Mouse (Mus musculus) right cerebral cortex, adult 18-20 months (tissue): ENCODE results near the gene Elavl4.
A peak's percentile ranks its signal among the peaks of the same experiment; 100 is the strongest.

Experiments used
- DNase-seq: peaks from one replicate; pipeline ENCODE4 v3.0.0; 2022; ENCODE audit warnings: mixed read lengths

The Elavl4 gene

DNA sequence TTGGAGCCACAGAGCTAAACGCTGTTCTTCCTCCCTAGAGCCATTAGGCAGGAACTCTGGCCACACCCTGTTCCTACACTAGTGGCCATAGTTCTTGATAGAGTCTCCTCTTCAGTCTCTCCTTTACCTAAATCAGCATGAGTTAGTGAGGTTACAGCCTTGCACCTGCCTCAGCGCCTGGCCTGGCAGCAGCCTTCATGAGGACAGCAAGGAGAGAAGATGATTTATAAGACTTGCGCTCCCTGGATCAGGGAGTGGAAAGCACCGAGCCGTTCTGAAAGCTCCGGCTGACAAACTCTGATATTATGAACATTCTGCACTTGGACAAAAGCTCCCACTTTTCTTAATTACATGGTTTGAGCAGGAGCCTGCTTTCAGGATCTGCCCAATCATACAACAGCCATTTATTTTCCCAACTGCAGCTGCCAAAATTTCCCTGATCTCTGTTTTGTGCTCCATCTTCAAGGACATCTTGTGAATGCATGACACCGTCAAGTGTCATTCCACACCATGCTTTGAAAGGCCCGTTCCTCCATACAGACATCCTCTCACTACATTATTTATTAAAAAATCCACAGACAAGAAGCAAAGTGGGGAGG is 87.3 kb downstream of the Elavl4 start:
- DNase-seq = no peak

DNA sequence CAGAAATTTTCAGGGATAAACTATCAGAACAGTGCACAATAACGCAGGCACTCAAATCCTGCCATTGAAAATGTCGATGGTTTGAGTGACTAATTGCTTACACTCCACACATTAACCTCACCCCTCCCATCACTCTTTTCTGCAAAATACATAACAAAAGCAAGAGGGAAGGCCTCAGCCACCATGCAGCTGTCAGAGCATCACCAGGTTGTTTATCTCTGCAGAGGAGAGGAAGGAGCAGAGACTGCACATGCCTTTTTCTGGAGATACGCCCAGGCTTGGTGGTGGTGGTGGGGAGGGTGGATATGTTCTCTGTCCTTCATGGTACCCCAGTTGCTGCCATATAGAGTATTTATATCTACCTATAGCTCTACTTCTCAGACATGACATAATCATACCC is 94.3 kb downstream of the Elavl4 start:
- no peak for DNase-seq

GRCm38 (mm10) chr4:110255617-110256016 is 96.1 kb downstream of the Elavl4 start:
- no peak for DNase-seq

- DNase-seq = no peak
These were observed 101.7 kb downstream of the Elavl4 start for GRCm38 (mm10) chr4:110250055-110250454.

DNA sequence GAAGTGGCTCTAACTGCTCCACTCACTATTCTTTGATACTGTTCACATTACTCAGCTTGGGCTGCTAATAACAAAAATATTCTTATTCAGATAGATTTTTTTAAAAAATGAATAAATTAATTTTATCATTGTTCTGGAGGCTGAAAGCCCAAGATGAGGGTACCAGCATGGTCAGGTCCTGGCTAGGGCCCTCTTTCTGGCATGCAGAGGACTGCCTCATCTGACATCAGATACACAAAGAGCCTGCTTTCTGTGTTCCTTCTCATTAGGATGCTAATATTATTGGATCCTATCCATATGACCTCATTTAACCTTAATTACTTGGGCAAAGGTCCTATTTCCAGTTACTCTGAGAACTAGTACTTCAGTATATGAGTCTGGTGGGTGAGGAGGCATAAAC is 108.8 kb downstream of the Elavl4 start:
- no peak for DNase-seq

DNA sequence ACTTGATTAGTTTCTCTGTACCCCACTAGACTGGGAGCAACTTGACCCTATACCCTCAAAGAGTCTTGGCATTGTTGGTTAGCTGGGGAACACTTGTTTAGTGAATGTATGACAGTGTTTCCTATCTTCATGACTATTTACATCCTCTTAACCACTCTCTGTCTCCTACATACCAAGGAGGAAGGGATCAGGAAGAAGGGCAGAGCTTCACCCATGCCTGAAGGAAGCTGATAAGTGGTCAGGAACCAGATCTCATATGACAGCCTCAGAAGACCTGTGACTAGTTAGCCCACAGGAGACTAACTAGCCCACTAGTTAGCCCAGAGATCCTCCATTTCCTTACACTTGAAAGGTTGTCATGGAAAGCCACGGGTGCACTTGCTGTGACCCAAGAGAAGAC is 117.2 kb downstream of the Elavl4 start:
- DNase-seq = no peak

DNA sequence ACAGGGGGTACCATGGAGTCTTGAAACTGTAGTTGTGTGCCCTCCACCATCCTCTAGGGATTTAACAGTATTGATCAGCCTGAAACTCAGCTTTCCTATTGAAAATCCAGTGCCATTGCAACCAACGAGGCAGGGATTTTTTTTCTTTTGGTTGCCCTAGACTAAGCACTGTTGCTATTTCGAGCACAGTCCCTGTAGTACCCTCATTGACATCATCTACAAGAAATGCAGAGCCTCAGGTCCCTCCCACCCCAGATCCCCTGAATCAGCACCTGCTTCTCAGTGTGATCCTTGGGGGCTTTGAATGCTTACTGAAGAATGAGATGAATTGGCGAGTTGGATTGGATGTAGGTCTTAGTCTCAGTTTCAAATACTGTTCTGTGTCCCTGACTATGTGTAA is 119.4 kb downstream of the Elavl4 start:
- DNase-seq = no peak

- DNase-seq = no peak
These were observed 119.9 kb downstream of the Elavl4 start for GRCm38 (mm10) chr4:110231799-110232198.

DNA sequence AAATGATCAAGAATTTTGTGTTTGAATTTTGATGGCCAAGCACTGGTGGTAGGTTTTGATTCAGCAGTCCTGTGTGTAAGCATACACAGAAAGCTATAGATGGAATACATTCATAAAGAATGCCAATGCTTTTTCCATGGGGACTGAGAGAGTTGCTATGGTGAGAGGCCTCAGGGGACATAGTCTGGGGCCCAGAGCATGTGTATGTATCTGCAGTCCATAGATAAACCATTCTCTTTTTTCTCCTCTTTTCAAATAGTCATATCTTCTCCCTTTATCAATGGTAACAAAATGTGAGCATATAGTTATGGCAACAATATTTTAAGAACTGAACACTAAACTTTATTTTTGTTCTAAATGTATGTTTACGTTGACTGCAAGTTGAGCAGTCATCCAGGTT is 122.1 kb downstream of the Elavl4 start:
- no peak for DNase-seq

DNA sequence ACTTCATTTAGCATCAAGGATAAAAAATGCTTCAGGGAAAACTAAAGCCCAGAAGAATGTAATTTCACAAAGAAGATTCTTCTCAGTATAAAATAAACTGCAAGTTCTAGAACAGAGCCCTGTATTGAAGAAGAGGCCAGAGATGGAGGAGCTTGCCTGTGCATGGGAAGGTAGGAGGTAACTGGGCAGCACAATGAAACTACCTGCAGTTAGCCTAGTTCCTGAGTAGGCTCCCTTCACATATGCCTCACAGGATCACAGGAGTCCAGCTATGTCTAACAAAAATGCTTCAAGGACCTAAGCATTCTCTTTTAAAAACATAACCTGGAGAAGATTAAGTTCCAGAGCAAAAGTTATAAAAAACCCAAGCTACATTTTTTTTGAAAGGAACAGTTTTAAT is 122.5 kb downstream of the Elavl4 start:
- DNase-seq = no peak

DNA sequence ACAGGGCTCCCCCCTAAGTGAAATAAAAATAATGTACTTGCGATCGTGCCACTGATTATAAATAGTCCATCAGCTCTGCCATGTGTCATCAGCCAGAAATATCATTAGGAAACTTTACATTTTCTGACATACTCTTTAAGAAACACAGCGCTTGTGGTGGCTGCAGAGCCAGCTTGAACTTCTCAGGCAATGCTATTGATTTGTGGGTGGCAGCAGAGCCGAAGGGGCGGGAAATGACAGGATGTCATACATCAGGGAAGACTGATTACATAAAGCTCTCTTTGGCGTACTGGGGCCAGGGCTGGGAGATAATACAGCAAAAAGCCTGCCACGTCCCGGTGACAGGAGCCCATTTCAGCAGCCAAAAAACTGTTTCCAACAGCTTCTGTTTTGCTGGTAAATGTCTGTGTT is 124.1 kb downstream of the Elavl4 start:
- peak; percentile 56 for DNase-seq

- DNase-seq = no peak
These were observed 126.2 kb downstream of the Elavl4 start for GRCm38 (mm10) chr4:110225492-110225891.

DNA sequence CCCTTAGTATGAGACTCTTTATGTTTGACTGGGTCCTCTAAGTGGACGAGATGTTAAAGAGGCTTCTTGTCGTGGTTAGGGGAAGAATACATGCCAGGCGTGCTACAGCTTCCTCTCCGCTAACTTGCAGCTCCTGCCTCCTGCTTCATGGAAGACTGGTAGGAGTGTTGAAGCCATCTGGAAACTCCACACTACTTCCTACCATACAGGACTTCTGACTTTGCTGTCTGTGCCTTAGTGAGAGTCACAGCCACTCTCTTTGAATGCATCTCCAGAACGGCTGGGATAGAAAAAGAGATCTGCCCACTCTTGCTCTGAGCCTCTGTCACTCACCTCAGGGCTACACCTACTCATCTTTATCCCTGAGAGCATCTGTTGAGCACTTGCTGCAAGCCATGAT is 132.9 kb downstream of the Elavl4 start:
- peak; percentile 70 for DNase-seq

GRCm38 (mm10) chr4:110217553-110217952 is 134.2 kb downstream of the Elavl4 start:
- no peak for DNase-seq

DNA sequence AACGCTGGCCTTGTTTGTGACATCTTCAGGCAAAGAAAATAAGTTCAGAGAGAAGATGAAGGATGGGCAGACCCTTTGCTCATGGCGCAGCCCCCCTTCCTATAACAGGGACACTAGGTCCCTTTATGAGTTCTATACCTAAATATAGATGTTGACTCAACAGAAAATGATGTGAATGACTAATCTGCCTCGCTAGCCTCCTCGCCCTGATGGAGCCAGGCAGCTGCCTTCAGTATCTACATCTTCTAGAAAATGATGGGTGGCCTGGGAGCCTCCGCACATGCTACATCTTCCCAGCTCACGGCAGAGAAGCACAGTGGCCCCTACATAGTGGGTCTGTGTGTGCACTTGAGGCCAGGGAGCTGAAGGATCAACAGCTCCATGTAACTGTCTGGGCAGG is 137.2 kb downstream of the Elavl4 start:
- DNase-seq = peak; percentile 41

GRCm38 (mm10) chr4:110213666-110214065 is 138.0 kb downstream of the Elavl4 start:
- DNase-seq = no peak

DNA sequence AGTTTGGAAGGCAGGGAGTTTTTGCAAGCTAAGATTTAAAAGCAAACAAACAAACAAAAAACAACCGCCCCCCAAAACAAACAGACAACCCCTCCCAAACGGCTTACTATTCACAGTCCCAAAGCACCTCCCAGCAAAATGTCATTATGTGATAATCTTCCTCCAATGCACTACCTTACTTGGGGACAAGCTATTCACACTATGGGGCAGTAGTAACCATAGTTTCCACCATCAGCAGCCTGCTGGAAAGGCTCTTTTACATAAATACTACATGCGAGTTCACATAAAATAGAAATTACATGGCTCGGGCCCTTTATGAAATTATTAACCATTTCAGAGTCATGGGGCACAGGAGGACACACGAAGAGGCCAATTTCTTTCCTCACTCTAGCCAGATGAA is 141.5 kb downstream of the Elavl4 start:
- DNase-seq = no peak

DNA sequence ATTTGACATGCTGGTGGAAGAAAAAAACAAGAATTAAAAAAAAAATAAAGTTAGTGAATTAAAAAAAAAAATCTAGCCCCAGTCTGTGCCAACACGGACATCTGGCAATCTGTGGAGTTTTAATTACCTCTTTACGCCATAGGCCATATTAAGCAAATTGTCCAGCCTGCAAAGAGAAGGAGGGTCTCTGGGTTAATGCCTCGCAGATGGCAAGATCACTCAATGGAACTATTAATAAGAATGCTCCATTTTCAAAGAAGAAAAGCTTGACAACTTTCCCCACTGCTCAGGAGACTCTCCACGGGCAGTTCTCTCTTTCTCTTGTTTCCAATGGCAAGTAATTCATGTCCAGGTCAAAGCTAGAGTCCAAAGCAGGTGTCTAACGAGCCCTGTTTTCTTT is 142.1 kb downstream of the Elavl4 start:
- DNase-seq = no peak

DNA sequence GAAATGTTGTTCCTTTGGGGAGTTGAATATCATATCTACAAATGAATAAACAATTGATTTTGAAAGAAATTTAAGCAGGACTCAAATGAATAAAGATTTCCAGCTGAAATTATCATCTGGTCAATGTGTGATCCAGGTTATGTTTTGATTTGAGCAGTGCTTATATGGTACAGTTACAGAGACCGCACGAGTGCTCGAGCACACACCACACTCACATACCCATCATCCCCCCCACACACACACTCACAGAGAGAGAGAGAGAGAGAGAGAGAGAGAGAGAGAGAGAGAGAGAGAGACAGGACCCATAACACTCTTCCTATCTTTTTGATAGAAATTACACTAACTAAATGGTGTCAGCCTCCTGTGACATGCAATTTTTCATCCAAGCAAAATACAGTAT is 150.0 kb downstream of the Elavl4 start:
- DNase-seq = no peak

GRCm38 (mm10) chr4:110199897-110200296 is 151.8 kb downstream of the Elavl4 start:
- peak; percentile 39 for DNase-seq

GRCm38 (mm10) chr4:110198600-110198999 is 153.1 kb downstream of the Elavl4 start:
- no peak for DNase-seq

DNA sequence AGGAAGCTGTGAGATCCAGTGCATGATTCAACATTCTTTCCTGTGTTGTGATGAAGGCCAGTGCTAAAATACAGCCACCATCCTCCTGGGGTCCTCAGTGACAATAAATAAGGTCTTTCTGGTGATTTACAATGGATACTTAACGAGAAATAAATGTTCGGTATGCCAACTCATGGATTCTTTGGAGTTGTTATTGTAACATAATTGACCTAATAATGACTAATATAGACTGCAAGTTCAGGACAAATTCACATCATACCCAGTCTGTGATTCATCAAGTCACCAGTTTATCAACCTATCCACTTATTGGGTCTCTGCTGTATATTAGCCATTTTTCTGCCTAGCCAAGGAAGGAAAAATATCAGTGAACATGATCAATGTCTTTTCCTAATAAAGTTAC is 174.4 kb downstream of the Elavl4 start:
- no peak for DNase-seq

- DNase-seq = no peak
These were observed 179.7 kb downstream of the Elavl4 start for GRCm38 (mm10) chr4:110172028-110172427.

GRCm38 (mm10) chr4:110165217-110165616 is 186.5 kb downstream of the Elavl4 start:
- DNase-seq = peak; percentile 80

GRCm38 (mm10) chr4:110161600-110161999 is 190.1 kb downstream of the Elavl4 start:
- DNase-seq = no peak
